Mouse (Mus musculus): ENCODE measurements around the gene Ncor2. TPM values are rescaled to one million over a fixed set of nuclear protein-coding genes. Genes with fewer than 3 reads are reported as not detected.

Gene Ncor2
- polyA plus RNA-seq, 1 experiment: 7.2 TPM

- H3K4me3 ChIP-seq (replicated peaks): no peak overlapping the region
- H3K9me3 ChIP-seq (ENCODE audit: control insufficient read depth, low read length): no peaks in the 10 kb centered on the region
- H3K36me3 ChIP-seq (ENCODE audit: control insufficient read depth): peaks cover 39% of the 10 kb centered on the region
- no peaks in the 10 kb centered on the region for H3K27me3 ChIP-seq (ENCODE audit: control insufficient read depth)
- no peaks in the 10 kb centered on the region for H3K4me1 ChIP-seq (ENCODE audit: control insufficient read depth)
- TF ChIP-seq TAL1 (IDR thresholded peaks at IDR 0.05; ENCODE audit: low read length) (no peak), GATA1 (IDR thresholded peaks at IDR 0.05; ENCODE audit: low read length) (no peak)
Measured at GRCm38 (mm10) chr5:125015066-125015465, 164.0 kb downstream of the Ncor2 start.

- Histone ChIP-seq H3K4me3 (replicated peaks) (no peak overlapping the region), H3K36me3 (ENCODE audit: control insufficient read depth) (peaks cover 39% of the 10 kb centered on the region), H3K4me1 (ENCODE audit: control insufficient read depth) (no peaks in the 10 kb centered on the region), H3K27me3 (ENCODE audit: control insufficient read depth) (no peaks in the 10 kb centered on the region), H3K9me3 (ENCODE audit: control insufficient read depth, low read length) (no peaks in the 10 kb centered on the region)
- TF ChIP-seq TAL1 (IDR thresholded peaks at IDR 0.05; ENCODE audit: low read length): no peak
- TF ChIP-seq GATA1 (IDR thresholded peaks at IDR 0.05; ENCODE audit: low read length): no peak
Measured at GRCm38 (mm10) chr5:125014497-125014896, 164.5 kb downstream of the Ncor2 start.

- Histone ChIP-seq H3K4me1 (ENCODE audit: control insufficient read depth) (no peaks in the 10 kb centered on the region), H3K9me3 (ENCODE audit: control insufficient read depth, low read length) (no peaks in the 10 kb centered on the region), H3K36me3 (ENCODE audit: control insufficient read depth) (peaks cover 11% of the 10 kb centered on the region), H3K4me3 (replicated peaks) (no peak overlapping the region), H3K27me3 (ENCODE audit: control insufficient read depth) (no peaks in the 10 kb centered on the region)
- no peak for TF ChIP-seq GATA1 (IDR thresholded peaks at IDR 0.05; ENCODE audit: low read length)
Measured at GRCm38 (mm10) chr5:125011628-125012027, 167.4 kb downstream of the Ncor2 start.

GRCm38 (mm10) chr5:125011166-125011565, 167.9 kb downstream of the Ncor2 start:
- Histone ChIP-seq H3K9me3 (ENCODE audit: control insufficient read depth, low read length) (no peaks in the 10 kb centered on the region), H3K36me3 (ENCODE audit: control insufficient read depth) (peaks cover 7% of the 10 kb centered on the region), H3K27me3 (ENCODE audit: control insufficient read depth) (no peaks in the 10 kb centered on the region), H3K4me3 (replicated peaks) (no peak overlapping the region), H3K4me1 (ENCODE audit: control insufficient read depth) (no peaks in the 10 kb centered on the region)
- TF ChIP-seq GATA1 (IDR thresholded peaks at IDR 0.05; ENCODE audit: low read length) (no peak), TAL1 (IDR thresholded peaks at IDR 0.05; ENCODE audit: low read length) (no peak)

GRCm38 (mm10) chr5:125006896-125007295, 172.1 kb downstream of the Ncor2 start:
- H3K4me3 ChIP-seq (replicated peaks): no peak overlapping the region
- H3K27me3 ChIP-seq (ENCODE audit: control insufficient read depth): peaks cover 35% of the 10 kb centered on the region
- no peaks in the 10 kb centered on the region for H3K9me3 ChIP-seq (ENCODE audit: control insufficient read depth, low read length)
- no peak for TF ChIP-seq GATA1 (IDR thresholded peaks at IDR 0.05; ENCODE audit: low read length)
- TF ChIP-seq TAL1 (IDR thresholded peaks at IDR 0.05; ENCODE audit: low read length): no peak
- H3K36me3 ChIP-seq (ENCODE audit: control insufficient read depth): no peaks in the 10 kb centered on the region
- no peaks in the 10 kb centered on the region for H3K4me1 ChIP-seq (ENCODE audit: control insufficient read depth)

GRCm38 (mm10) chr5:125005871-125006652, 173.0 kb downstream of the Ncor2 start:
- peaks cover 35% of the 10 kb centered on the region for H3K27me3 ChIP-seq (ENCODE audit: control insufficient read depth)
- H3K36me3 ChIP-seq (ENCODE audit: control insufficient read depth): no peaks in the 10 kb centered on the region
- no peak overlapping the region for H3K4me3 ChIP-seq (replicated peaks)
- H3K4me1 ChIP-seq (ENCODE audit: control insufficient read depth): no peaks in the 10 kb centered on the region
- TF ChIP-seq GATA1 (IDR thresholded peaks at IDR 0.05; ENCODE audit: low read length): no peak
- no peak for TF ChIP-seq TAL1 (IDR thresholded peaks at IDR 0.05; ENCODE audit: low read length)
- H3K9me3 ChIP-seq (ENCODE audit: control insufficient read depth, low read length): peaks cover 3% of the 10 kb centered on the region; the same call in 1 of the 2 replicates

- Histone ChIP-seq H3K27me3 (ENCODE audit: control insufficient read depth) (peaks cover 35% of the 10 kb centered on the region), H3K36me3 (ENCODE audit: control insufficient read depth) (no peaks in the 10 kb centered on the region), H3K4me3 (replicated peaks) (no peak overlapping the region), H3K9me3 (ENCODE audit: control insufficient read depth, low read length) (peaks cover 3% of the 10 kb centered on the region; the same call in 1 of the 2 replicates), H3K4me1 (ENCODE audit: control insufficient read depth) (no peaks in the 10 kb centered on the region)
- TF ChIP-seq TAL1 (IDR thresholded peaks at IDR 0.05; ENCODE audit: low read length): no peak
- no peak for TF ChIP-seq GATA1 (IDR thresholded peaks at IDR 0.05; ENCODE audit: low read length)
Measured at GRCm38 (mm10) chr5:125003873-125004255, 175.2 kb downstream of the Ncor2 start.

- H3K27me3 ChIP-seq (ENCODE audit: control insufficient read depth): peaks cover 35% of the 10 kb centered on the region
- H3K36me3 ChIP-seq (ENCODE audit: control insufficient read depth): no peaks in the 10 kb centered on the region
- no peak within 1 kb of the TSS for H3K4me3 ChIP-seq (replicated peaks)
- H3K9me3 ChIP-seq (ENCODE audit: control insufficient read depth, low read length): peaks cover 3% of the 10 kb centered on the region; the same call in 1 of the 2 replicates
- no peaks in the 10 kb centered on the region for H3K4me1 ChIP-seq (ENCODE audit: control insufficient read depth)
- TF ChIP-seq TAL1 (IDR thresholded peaks at IDR 0.05; ENCODE audit: low read length): no peak
- TF ChIP-seq GATA1 (IDR thresholded peaks at IDR 0.05; ENCODE audit: low read length): no peak
Measured at GRCm38 (mm10) chr5:125002969-125003872, 175.8 kb downstream of the Ncor2 start, which contains the start of gene Rflna. Rflna (plus strand) TSS chr5:125003221.

- Histone ChIP-seq H3K36me3 (ENCODE audit: control insufficient read depth) (no peaks in the 10 kb centered on the region), H3K4me3 (replicated peaks) (no peak overlapping the region), H3K27me3 (ENCODE audit: control insufficient read depth) (peaks cover 35% of the 10 kb centered on the region), H3K4me1 (ENCODE audit: control insufficient read depth) (no peaks in the 10 kb centered on the region), H3K9me3 (ENCODE audit: control insufficient read depth, low read length) (peaks cover 3% of the 10 kb centered on the region; the same call in 1 of the 2 replicates)
- TF ChIP-seq TAL1 (IDR thresholded peaks at IDR 0.05; ENCODE audit: low read length) (no peak), GATA1 (IDR thresholded peaks at IDR 0.05; ENCODE audit: low read length) (no peak)
Measured at GRCm38 (mm10) chr5:125000756-125001250, 178.2 kb downstream of the Ncor2 start.
